Mouse (Mus musculus) limb, embryonic 13.5 days (tissue): ENCODE results near the gene Izumo4. TPM values are rescaled to one million over a fixed set of nuclear protein-coding genes. Genes with fewer than 3 reads are reported as not detected.

ENCODE experiments used
- ATAC-seq: fragments of 200-750 bp; cut with Nextera tagmentation; 2 replicates; pipeline ENCODE4 v1.8.0; 2017; ENCODE audit warnings: low read depth, moderate number of reproducible peaks, moderate TSS enrichment; ENCODE audit not compliant: low FRiP score
- H3K27ac ChIP-seq: fragments of 300-500 bp; sonication (generic); 2 replicates; pipeline ENCODE4 v1.5.1; 2015; ENCODE audit warnings: inconsistent platforms, mild to moderate bottlenecking, moderate library complexity
- H3K27me3 ChIP-seq: fragments of 300-500 bp; sonication (generic); 2 replicates; pipeline ENCODE4 v1.6.1; 2015; ENCODE audit warnings: mild to moderate bottlenecking, inconsistent platforms
- H3K36me3 ChIP-seq: fragments of 300-500 bp; sonication (generic); 2 replicates; pipeline ENCODE4 v1.6.1; 2015; ENCODE audit warnings: inconsistent platforms, mild to moderate bottlenecking, moderate library complexity
- H3K4me1 ChIP-seq: fragments of 300-500 bp; sonication (generic); 2 replicates; pipeline ENCODE4 v1.6.1; 2015; ENCODE audit warnings: inconsistent platforms
- H3K4me2 ChIP-seq: fragments of 300-500 bp; sonication (generic); replicated peaks from 2 replicates; pipeline ENCODE4 v1.6.1; 2015; ENCODE audit warnings: inconsistent platforms, mild to moderate bottlenecking, moderate library complexity
- H3K4me3 ChIP-seq: fragments of 300-500 bp; sonication (generic); 2 replicates; pipeline ENCODE4 v1.5.1; 2015; ENCODE audit warnings: moderate library complexity, mild to moderate bottlenecking, inconsistent platforms
- H3K9ac ChIP-seq: fragments of 300-500 bp; sonication (generic); 2 replicates; pipeline ENCODE4 v1.6.1; 2015; ENCODE audit warnings: mild to moderate bottlenecking, inconsistent platforms
- H3K9me3 ChIP-seq: fragments of 300-500 bp; sonication (generic); 2 replicates; pipeline ENCODE4 v1.6.1; 2016; ENCODE audit warnings: inconsistent platforms
- WGBS: fragments of 180-500 bp; shearing (Covaris S2); methylation state at CpG from one replicate; pipeline ENCODE4 v1.1.7; 2015; 5-methylcytosine and 5-hydroxymethylcytosine counted together
- polyA plus RNA-seq: library from polyadenylated mRNA; unstranded; fragments of >200 nt; fragmentation: Nextera tagmentation; extraction: Ambion mirVana; gene quantifications from 2 replicates; pipeline ENCODE4 v1.2.1, GENCODE M21; 2015

The Izumo4 gene
- 24.2 and 25.6 TPM in 2 replicates for polyA plus RNA-seq

- H3K9ac ChIP-seq, result peak within 1 kb of the TSS; percentile 77
- under 1% methylated on average over 59 of the region's 59 CpGs for WGBS
- ATAC-seq, result peak; percentile 95
- H3K4me1 ChIP-seq, result peaks cover 26% of the 10 kb centered on the region
- peak within 1 kb of the TSS; percentile 81 for H3K27ac ChIP-seq
- H3K36me3 ChIP-seq, result peaks cover 37% of the 10 kb centered on the region
- peak within 1 kb of the TSS; percentile 91 for H3K4me2 ChIP-seq
- no peaks in the 10 kb centered on the region for H3K27me3 ChIP-seq
- H3K9me3 ChIP-seq, result no peaks in the 10 kb centered on the region
- H3K4me3 ChIP-seq, result peak within 1 kb of the TSS; percentile 77
Measured at GRCm38 (mm10) chr10:80701721-80702535, at the start of gene Izumo4, which contains the start of gene Mob3a. TSS of gene Izumo4 (plus strand) at chr10:80702184. TSS of gene Mob3a (minus strand) at chr10:80701977.

DNA sequence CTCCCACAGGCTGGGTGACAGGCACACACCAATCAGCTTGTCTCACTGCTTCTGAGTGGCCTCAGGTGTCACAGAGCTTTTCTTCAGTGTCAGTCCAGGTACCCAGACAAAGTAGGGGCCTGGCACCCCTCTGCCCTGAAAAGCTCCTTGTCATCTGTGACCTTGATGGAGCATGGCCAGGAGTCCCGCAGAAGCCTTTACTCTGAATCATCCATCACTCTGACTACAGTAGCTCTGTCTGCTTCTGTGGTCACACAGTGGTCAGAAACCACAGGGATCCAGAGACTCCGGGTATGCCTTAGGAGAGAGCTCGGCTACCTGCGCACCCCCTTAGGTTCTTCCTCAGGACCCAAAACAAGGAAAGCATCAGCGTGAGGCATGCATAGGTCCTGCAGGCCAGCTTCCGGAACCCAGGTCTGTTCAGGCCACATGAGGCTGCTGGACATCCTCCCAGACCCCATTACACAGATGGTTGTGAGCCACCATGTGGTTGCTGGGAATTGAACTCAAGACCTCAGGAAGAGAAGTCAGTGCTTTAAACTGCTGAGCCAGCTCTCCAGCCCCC is 48.7 kb upstream of the Izumo4 start:
- Histone ChIP-seq H3K9ac (0 out of 2 replicates have a peak overlapping the region, but pooled peaks have one; percentile 4), H3K36me3 (peaks cover 27% of the 10 kb centered on the region), H3K4me1 (peaks cover 28% of the 10 kb centered on the region), H3K27me3 (no peaks in the 10 kb centered on the region), H3K27ac (no peak overlapping the region), H3K4me2 (no peak overlapping the region), H3K9me3 (no peaks in the 10 kb centered on the region), H3K4me3 (no peak overlapping the region)
- ATAC-seq, result no peak
- WGBS, result 86% methylated on average over 6 of the region's 6 CpGs

GRCm38 (mm10) chr10:80654866-80655265 is 47.1 kb upstream of the Izumo4 start:
- WGBS, result 84% methylated on average over 6 of the region's 6 CpGs
- Histone ChIP-seq H3K36me3 (peaks cover 16% of the 10 kb centered on the region), H3K27me3 (no peaks in the 10 kb centered on the region), H3K4me3 (peak overlapping the region; percentile 71), H3K9ac (peak overlapping the region; percentile 94), H3K4me2 (peak overlapping the region; percentile 90), H3K9me3 (no peaks in the 10 kb centered on the region), H3K4me1 (peaks cover 29% of the 10 kb centered on the region), H3K27ac (no peak overlapping the region)
- no peak for ATAC-seq

GRCm38 (mm10) chr10:80655406-80656129 is 46.4 kb upstream of the Izumo4 start:
- Histone ChIP-seq H3K27ac (peak overlapping the region; percentile 59; the same call in 1 of the 2 replicates), H3K27me3 (no peaks in the 10 kb centered on the region), H3K4me1 (peaks cover 29% of the 10 kb centered on the region), H3K9ac (peak overlapping the region; percentile 94), H3K9me3 (no peaks in the 10 kb centered on the region), H3K36me3 (peaks cover 12% of the 10 kb centered on the region), H3K4me3 (peak overlapping the region; percentile 71), H3K4me2 (peak overlapping the region; percentile 90)
- ATAC-seq, result peak; percentile 51
- 1% methylated on average over 12 of the region's 12 CpGs for WGBS

DNA sequence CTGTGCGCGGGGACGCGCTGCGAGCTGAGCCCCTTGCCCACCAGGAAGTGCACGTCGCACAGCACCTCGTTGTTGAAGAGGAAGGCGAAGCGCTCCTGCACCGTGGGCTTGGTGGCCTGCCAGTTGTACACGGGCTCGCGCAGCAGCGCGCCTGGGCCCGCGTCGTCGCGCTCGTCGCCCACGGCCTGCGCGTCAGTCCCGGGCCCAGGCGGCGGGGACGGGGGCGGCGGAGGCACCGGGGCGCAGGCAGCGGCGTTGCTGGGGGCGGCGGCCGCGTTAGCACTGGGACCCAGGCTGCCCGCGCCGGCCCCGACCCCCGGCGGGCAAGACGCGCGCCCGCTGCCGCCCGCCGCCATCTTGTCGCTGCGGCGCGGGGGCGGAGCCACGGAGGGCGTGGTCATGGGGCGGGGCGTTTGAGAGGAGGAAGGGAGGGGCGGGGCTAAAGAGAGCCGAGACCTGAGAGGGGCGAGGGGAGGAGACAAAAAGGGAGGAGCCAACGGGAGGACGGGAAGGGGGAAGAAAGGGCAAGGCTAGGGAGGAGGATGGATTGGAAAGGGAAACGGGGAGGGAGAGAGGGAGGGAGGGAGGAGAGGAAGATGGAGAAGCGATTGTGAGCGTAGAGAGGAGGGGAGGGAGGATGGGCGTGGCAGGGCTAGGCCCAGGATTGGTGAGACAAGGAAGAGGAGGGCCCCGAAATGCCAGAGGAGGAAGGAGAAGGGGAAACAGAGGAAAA is 45.7 kb upstream of the Izumo4 start:
- Histone ChIP-seq H3K27ac (peak overlapping the region; percentile 88; the same call in 1 of the 2 replicates), H3K4me1 (peaks cover 29% of the 10 kb centered on the region), H3K4me3 (peak overlapping the region; percentile 71), H3K27me3 (no peaks in the 10 kb centered on the region), H3K9me3 (no peaks in the 10 kb centered on the region), H3K4me2 (peak overlapping the region; percentile 90), H3K36me3 (peaks cover 6% of the 10 kb centered on the region), H3K9ac (peak overlapping the region; percentile 94)
- ATAC-seq, result peak; percentile 88
- under 1% methylated on average over 68 of the region's 72 CpGs for WGBS

- no peaks in the 10 kb centered on the region for H3K9me3 ChIP-seq
- peaks cover 29% of the 10 kb centered on the region for H3K4me1 ChIP-seq
- H3K27ac ChIP-seq, result peak within 1 kb of the TSS; percentile 88; the same call in 1 of the 2 replicates
- ATAC-seq, result no peak
- WGBS, result 22% methylated on average over 15 of the region's 15 CpGs
- peak within 1 kb of the TSS; percentile 94 for H3K9ac ChIP-seq
- H3K4me3 ChIP-seq, result peak within 1 kb of the TSS; percentile 71
- H3K4me2 ChIP-seq, result peak within 1 kb of the TSS; percentile 90
- H3K27me3 ChIP-seq, result no peaks in the 10 kb centered on the region
- peaks cover 3% of the 10 kb centered on the region for H3K36me3 ChIP-seq
Measured at GRCm38 (mm10) chr10:80656863-80657623, 44.9 kb upstream of the Izumo4 start, which contains the start of gene Btbd2. TSS of gene Btbd2 (minus strand) at chr10:80657071.

DNA sequence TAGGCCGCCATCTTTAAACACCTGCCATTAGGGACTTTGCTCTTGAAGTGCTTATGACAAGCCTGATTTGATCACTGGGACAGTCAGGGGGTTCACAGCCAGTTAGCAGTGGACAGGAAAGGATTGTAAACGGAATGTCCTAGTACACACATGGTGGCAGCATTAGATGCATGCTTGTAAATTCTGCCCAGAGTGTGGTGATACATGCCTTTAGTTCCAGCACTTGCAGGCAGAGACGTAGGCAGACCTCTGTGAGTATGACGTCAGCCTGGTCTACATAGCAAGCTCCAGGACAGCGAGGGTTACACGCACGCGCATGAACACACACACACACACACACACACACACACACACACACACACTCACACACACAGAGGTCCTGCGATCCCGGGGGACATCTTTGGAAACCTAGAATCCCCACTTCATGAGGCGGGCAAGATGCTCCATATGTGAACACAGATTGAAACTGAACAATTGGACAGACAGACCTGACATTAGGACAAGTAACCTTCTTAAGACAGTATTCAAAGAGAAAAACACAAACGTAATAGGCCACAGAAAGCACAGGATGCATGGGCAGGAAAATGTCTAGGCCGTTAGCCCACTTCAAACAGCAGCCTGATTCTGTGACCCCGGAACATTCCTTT is 43.7 kb upstream of the Izumo4 start:
- H3K36me3 ChIP-seq, result no peaks in the 10 kb centered on the region; the same call in 1 of the 2 replicates
- WGBS, result 75% methylated on average over 14 of the region's 14 CpGs
- H3K27me3 ChIP-seq, result no peaks in the 10 kb centered on the region
- peaks cover 31% of the 10 kb centered on the region for H3K4me1 ChIP-seq
- no peak overlapping the region for H3K4me3 ChIP-seq
- H3K9me3 ChIP-seq, result no peaks in the 10 kb centered on the region
- ATAC-seq, result no peak
- H3K4me2 ChIP-seq, result no peak overlapping the region
- no peak overlapping the region for H3K9ac ChIP-seq
- H3K27ac ChIP-seq, result no peak overlapping the region

DNA sequence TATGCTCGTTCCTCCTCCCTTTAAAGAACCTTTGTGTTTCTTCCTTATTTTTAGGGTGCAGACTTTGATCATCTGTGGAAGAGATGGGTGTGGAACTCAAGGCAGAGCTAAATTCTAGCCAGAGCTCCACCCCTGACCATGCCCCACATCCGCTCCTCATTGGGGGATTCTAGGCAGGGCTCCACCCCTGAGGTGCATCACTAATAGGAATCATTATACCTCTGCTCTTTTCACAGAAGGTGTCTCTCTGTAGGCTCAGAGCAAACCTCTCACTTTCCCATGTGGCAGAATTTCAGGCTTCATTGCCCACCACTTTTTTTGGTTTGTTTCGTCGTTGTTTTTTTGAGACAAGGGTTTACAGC is 43.2 kb upstream of the Izumo4 start:
- Histone ChIP-seq H3K9me3 (no peaks in the 10 kb centered on the region), H3K27me3 (no peaks in the 10 kb centered on the region), H3K4me3 (no peak overlapping the region), H3K36me3 (no peaks in the 10 kb centered on the region), H3K27ac (no peak overlapping the region; the same call in 1 of the 2 replicates), H3K4me2 (peak overlapping the region; percentile 38; the same call in 1 of the 2 replicates), H3K9ac (no peak overlapping the region), H3K4me1 (peaks cover 36% of the 10 kb centered on the region)
- 64% methylated on average over 4 of the region's 4 CpGs for WGBS
- ATAC-seq, result no peak

GRCm38 (mm10) chr10:80659213-80659612 is 42.8 kb upstream of the Izumo4 start:
- no peak for ATAC-seq
- H3K4me1 ChIP-seq, result peaks cover 38% of the 10 kb centered on the region
- H3K9me3 ChIP-seq, result no peaks in the 10 kb centered on the region
- peak overlapping the region; percentile 38 for H3K4me2 ChIP-seq
- no peak overlapping the region; the same call in 1 of the 2 replicates for H3K27ac ChIP-seq
- no peak overlapping the region for H3K9ac ChIP-seq
- no peaks in the 10 kb centered on the region for H3K36me3 ChIP-seq
- no peak overlapping the region for H3K4me3 ChIP-seq
- H3K27me3 ChIP-seq, result no peaks in the 10 kb centered on the region
- 16% methylated on average over 10 of the region's 10 CpGs for WGBS

- H3K27me3 ChIP-seq, result no peaks in the 10 kb centered on the region
- no peaks in the 10 kb centered on the region for H3K9me3 ChIP-seq
- H3K4me2 ChIP-seq, result no peak overlapping the region
- no peak overlapping the region for H3K9ac ChIP-seq
- peaks cover 42% of the 10 kb centered on the region for H3K4me1 ChIP-seq
- WGBS, result 37% methylated on average over 5 of the region's 5 CpGs
- ATAC-seq, result no peak
- no peak overlapping the region for H3K4me3 ChIP-seq
- H3K36me3 ChIP-seq, result peaks cover 8% of the 10 kb centered on the region
- H3K27ac ChIP-seq, result no peak overlapping the region
Measured at GRCm38 (mm10) chr10:80661149-80661548, 40.8 kb upstream of the Izumo4 start.
